Mouse (Mus musculus) cerebellum, postnatal 25 days (tissue): ENCODE measurements around the gene Olfr1465.

Source experiments
- DNase-seq, 2 experiments: peaks; one replicate each; pipeline ENCODE4 v3.0.0; 2021; ENCODE audit warnings: mixed read lengths in 2 of 2

Gene Olfr1465

GRCm38 (mm10) chr19:13315441-13315840, at the start of gene Olfr1465:
Gene Olfr1465 (minus strand): TSS chr19:13315541.
- no peak for DNase-seq

DNA sequence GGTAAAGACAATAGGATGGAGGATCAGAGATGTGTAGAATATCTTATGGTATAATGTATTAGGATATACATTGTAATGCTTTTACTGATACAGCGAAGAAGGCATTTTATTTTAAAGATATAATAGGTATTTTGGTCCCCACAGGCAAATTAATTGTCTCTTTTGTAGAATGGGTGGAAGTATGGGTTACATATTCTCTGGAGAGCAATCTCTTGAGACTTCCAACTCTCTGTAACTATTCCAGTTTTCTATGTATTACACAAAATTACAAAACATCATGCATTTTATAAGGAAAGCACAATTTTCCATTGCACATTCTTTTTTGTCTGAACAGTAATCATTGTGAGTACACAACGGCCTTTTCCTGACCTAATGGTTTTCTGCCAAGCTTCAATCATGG, 46.6 kb upstream of the Olfr1465 start, which contains the start of gene Olfr1467:
Gene Olfr1467, plus strand, starts transcription at position 301 of the 400 bp plus-strand sequence.
- no peak for DNase-seq

GRCm38 (mm10) chr19:13338562-13338961, 23.2 kb upstream of the Olfr1465 start, which contains the start of gene Olfr1466:
Gene Olfr1466 (plus strand): TSS chr19:13338862.
- DNase-seq = no peak
